Mouse (Mus musculus) limb, embryonic 14.5 days (tissue): ENCODE measurements around the gene Ttc3. TPM values are rescaled to one million over a fixed set of nuclear protein-coding genes. Genes with fewer than 3 reads are reported as not detected.

ENCODE experiments used
- ATAC-seq: fragments of 200-750 bp; cut with Nextera tagmentation; 2 replicates; pipeline ENCODE4 v1.8.0; 2017; ENCODE audit warnings: low read depth, moderate number of reproducible peaks, moderate TSS enrichment; ENCODE audit not compliant: low FRiP score
- DNase-seq: peaks from one replicate; pipeline ENCODE4 v3.0.0-alpha.2; 2015; ENCODE audit warnings: low spot score
- H3K27ac ChIP-seq: fragments of 300-500 bp; sonication (generic); replicated peaks from 2 replicates; pipeline ENCODE4 v1.5.1; 2014; ENCODE audit warnings: low read depth, mild to moderate bottlenecking, low read length, moderate library complexity, mixed read lengths
- H3K27me3 ChIP-seq: fragments of 300-500 bp; sonication (generic); 2 replicates; pipeline ENCODE4 v1.6.1; 2014; ENCODE audit warnings: low read length, mixed read lengths; ENCODE audit not compliant: control insufficient read depth, insufficient read depth
- H3K36me3 ChIP-seq: fragments of 300-500 bp; sonication (generic); 2 replicates; pipeline ENCODE4 v1.6.1; 2014; ENCODE audit warnings: mild to moderate bottlenecking, low read length, moderate library complexity, mixed read lengths; ENCODE audit not compliant: control insufficient read depth, insufficient read depth
- H3K4me1 ChIP-seq: fragments of 300-500 bp; sonication (generic); 2 replicates; pipeline ENCODE4 v1.6.1; 2014; ENCODE audit warnings: antibody characterized with exemption, low read length, mixed read lengths; ENCODE audit not compliant: control insufficient read depth, insufficient read depth
- H3K4me2 ChIP-seq: fragments of 300-500 bp; sonication (generic); replicated peaks from 2 replicates; pipeline ENCODE4 v1.6.1; 2014; ENCODE audit warnings: low read depth, mild to moderate bottlenecking, low read length, moderate library complexity; ENCODE audit not compliant: severe bottlenecking
- H3K4me3 ChIP-seq: fragments of 300-500 bp; sonication (generic); replicated peaks from 2 replicates; pipeline ENCODE4 v1.5.1; 2014; ENCODE audit warnings: low read length
- H3K9ac ChIP-seq: fragments of 300-500 bp; sonication (generic); 2 replicates; pipeline ENCODE4 v1.6.1; 2014; ENCODE audit warnings: mild to moderate bottlenecking, low read depth, low read length, moderate library complexity; ENCODE audit not compliant: severe bottlenecking
- H3K9me3 ChIP-seq: fragments of 300-500 bp; sonication (generic); 2 replicates; pipeline ENCODE4 v1.6.1; 2016; ENCODE audit warnings: low read length; ENCODE audit not compliant: control insufficient read depth
- POLR2A ChIP-seq: fragments of 200-500 bp; IDR thresholded peaks from 2 replicates; pipeline ENCODE4 v1.8.0; 2012; ENCODE audit warnings: inconsistent platforms, mild to moderate bottlenecking, moderate library complexity, borderline replicate concordance; ENCODE audit not compliant: insufficient read depth, insufficient read length; ENCODE audit errors: extremely low read depth
- WGBS: fragments of 180-500 bp; shearing (Covaris S2); extraction: QIAGEN DNeasy Blood & Tissue Kit; methylation state at CpG from one replicate; pipeline ENCODE4 v1.1.7; 2014; 5-methylcytosine and 5-hydroxymethylcytosine counted together
- polyA plus RNA-seq, 2 experiments: library from polyadenylated mRNA; depleted of rRNA in 1 of 2; stranded (reverse) in 1 of 2; unstranded in 1 of 2; fragments of >200 nt; fragmentation: Nextera tagmentation in 1 of 2; extraction: Ambion mirVana in 1 of 2; gene quantifications; 2 replicates each; pipeline versions ENCODE4 v1.2.1 to v1.2.3; 2012 to 2014

The Ttc3 gene
- polyA plus RNA-seq, 2 experiments, result 123 to 294 TPM

DNA sequence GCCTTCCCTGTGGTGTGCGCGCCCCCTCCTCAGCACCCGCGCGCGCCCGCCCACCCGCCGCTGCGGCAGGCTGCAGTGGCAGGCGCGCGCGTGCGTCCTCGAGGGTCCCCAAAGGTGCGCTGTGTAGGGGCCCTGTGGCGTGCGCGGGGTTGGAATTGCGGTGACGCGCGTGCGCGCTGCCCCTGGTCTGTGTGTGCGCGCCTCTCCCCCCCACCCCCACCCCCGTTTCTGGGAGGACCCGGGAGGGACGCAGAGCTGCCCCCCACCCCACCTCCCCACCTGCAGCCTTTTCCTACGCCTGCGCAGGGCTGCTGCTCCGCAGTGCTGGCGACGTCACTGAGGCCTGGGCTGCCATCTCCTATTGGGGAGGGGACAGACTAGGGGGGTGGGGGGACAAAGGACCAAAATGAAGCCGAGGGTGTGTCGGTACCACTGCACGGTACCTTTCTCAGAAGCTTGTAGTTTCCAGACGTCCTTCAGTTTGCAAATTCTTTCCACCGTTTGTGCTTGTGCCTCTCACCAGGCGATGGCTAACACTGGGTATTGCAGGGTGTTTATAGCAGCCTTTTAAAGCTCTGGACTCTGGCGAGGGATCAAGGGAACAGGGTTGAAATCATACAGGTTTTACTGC lies 998 bp downstream of the Ttc3 start, which contains the start of gene Pigp:
Gene Pigp (minus strand): TSS at position 542 of the 631 bp plus-strand sequence.
- Histone ChIP-seq H3K4me1 (peaks cover 20% of the 10 kb centered on the region), H3K27me3 (no peaks in the 10 kb centered on the region), H3K4me2 (peak within 1 kb of the TSS; percentile 43), H3K9ac (peak within 1 kb of the TSS; percentile 88), H3K9me3 (no peaks in the 10 kb centered on the region), H3K27ac (peak within 1 kb of the TSS; percentile 98), H3K4me3 (peak within 1 kb of the TSS; percentile 93), H3K36me3 (no peaks in the 10 kb centered on the region)
- 0% methylated on average over 22 of the region's 43 CpGs for WGBS
- ATAC-seq (peak; percentile 82), DNase-seq (peak; percentile 84)
- TF ChIP-seq POLR2A, result no peak

DNA sequence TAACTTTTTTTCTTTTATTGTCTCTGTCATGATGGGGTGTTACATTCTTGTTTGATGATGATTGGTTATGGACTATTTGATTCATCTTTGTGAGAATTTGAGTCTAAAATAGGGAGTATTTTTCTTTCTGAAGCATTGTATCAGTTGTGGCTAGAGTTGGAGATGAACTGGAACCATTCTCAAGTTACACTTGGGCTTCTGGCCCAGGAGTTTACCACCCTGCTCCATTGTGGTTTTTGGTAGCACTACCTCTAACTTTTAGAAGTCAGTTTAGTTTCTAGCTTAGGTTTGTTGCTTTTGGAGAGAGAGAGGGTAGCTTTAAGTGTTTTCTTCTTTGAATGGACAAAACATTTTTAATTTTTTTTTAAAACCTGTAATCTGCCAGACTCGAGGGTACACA lies 9.0 kb downstream of the Ttc3 start:
- no peaks in the 10 kb centered on the region for H3K9me3 ChIP-seq
- no peak overlapping the region for H3K4me2 ChIP-seq
- ATAC-seq (no peak), DNase-seq (peak; percentile 36)
- H3K27me3 ChIP-seq, result no peaks in the 10 kb centered on the region
- TF ChIP-seq POLR2A, result no peak
- H3K27ac ChIP-seq, result no peak overlapping the region
- H3K9ac ChIP-seq, result no peak overlapping the region
- H3K4me3 ChIP-seq, result no peak overlapping the region
- no peaks in the 10 kb centered on the region for H3K36me3 ChIP-seq
- 80% methylated on average over 1 of the region's 1 CpGs for WGBS
- H3K4me1 ChIP-seq, result 0 out of 2 replicates have a peak, but pooled peaks cover 8% of the 10 kb centered on the region

DNA sequence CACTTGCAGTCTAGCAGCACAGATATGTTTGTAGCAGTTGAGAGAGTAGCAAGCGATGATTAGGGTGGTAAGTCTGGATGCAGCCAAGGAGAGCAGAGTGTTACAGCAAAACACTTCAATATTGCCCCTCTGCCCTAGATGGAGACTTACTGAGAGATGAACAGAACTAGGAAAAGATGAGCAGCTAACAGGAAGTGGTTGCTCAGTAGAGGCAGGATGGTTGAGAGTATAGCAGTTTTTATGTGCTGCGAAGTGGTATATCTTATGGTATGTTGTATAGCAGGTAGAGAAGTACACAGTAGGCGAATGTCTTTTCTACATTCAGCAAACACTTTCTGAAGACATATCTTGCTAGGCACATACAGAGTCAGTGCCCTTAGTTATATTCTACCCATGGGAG lies 12.9 kb downstream of the Ttc3 start:
- Histone ChIP-seq H3K4me3 (no peak overlapping the region), H3K36me3 (no peaks in the 10 kb centered on the region), H3K27me3 (no peaks in the 10 kb centered on the region), H3K4me2 (no peak overlapping the region), H3K4me1 (0 out of 2 replicates have a peak, but pooled peaks cover 2% of the 10 kb centered on the region), H3K9ac (no peak overlapping the region), H3K9me3 (no peaks in the 10 kb centered on the region), H3K27ac (no peak overlapping the region)
- WGBS, result 96% methylated on average over 3 of the region's 3 CpGs
- DNase-seq (no peak), ATAC-seq (no peak)
- TF ChIP-seq POLR2A, result no peak

DNA sequence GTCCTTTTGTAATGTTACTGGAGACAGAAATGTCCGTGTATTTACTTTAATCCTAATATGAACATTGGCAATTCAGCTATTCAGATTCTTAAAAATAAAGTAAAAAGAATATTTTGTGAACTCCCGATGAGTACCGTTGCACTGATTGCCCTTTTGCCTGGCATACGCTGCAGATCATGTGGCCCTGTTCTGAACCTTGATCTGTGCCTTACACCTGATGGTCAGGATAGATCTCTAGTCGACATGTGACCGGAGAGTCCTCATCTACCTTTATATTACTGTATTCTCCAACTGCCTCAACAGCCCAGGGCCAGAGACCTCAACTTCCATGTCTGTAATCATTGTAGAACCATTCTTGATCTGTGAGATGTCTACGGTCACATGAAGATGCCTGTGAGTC lies 17.3 kb downstream of the Ttc3 start:
- Histone ChIP-seq H3K9me3 (no peaks in the 10 kb centered on the region), H3K4me2 (no peak overlapping the region), H3K27me3 (no peaks in the 10 kb centered on the region), H3K4me1 (no peaks in the 10 kb centered on the region), H3K36me3 (no peaks in the 10 kb centered on the region; the same call in 1 of the 2 replicates), H3K9ac (no peak overlapping the region), H3K4me3 (no peak overlapping the region), H3K27ac (no peak overlapping the region)
- ATAC-seq (no peak), DNase-seq (no peak)
- TF ChIP-seq POLR2A, result no peak
- 96% methylated on average over 7 of the region's 7 CpGs for WGBS

DNA sequence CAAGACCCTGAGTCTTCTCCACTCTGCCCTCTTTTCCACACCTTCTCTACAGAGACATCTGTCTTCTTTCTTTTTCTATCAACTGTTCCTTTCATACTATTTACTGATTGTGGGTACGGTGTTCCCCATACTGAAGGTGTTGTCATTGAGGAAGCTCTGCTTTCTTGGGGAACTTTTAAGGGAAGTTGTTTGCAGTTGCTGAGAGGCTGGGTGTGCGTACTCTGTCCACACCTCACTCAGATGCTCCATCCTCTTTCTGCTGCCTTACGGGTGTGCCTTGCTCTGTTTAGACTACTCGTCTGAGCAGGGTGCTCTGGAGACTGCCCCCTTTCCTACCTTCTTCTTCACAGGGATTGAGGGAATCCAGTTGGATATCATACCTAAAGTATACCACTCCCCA lies 21.9 kb downstream of the Ttc3 start:
- no peaks in the 10 kb centered on the region for H3K4me1 ChIP-seq
- no peaks in the 10 kb centered on the region for H3K27me3 ChIP-seq
- ATAC-seq (no peak), DNase-seq (no peak)
- peaks cover 27% of the 10 kb centered on the region for H3K36me3 ChIP-seq
- 89% methylated on average over 4 of the region's 4 CpGs for WGBS
- no peak overlapping the region for H3K4me2 ChIP-seq
- no peak overlapping the region for H3K4me3 ChIP-seq
- no peaks in the 10 kb centered on the region for H3K9me3 ChIP-seq
- H3K9ac ChIP-seq, result no peak overlapping the region
- no peak for TF ChIP-seq POLR2A
- H3K27ac ChIP-seq, result no peak overlapping the region
